Mouse (Mus musculus) cerebellum, adult (tissue): Measurements from ENCODE around the gene B3gat1.

Source experiments
- ATAC-seq: cut with Nextera tagmentation; 2 replicates; pipeline ENCODE4 v1.9.2; 2017; ENCODE audit warnings: mild to moderate bottlenecking, moderate library complexity, mixed read lengths; ENCODE audit not compliant: insufficient number of reproducible peaks, low FRiP score, low TSS enrichment

Gene B3gat1

DNA sequence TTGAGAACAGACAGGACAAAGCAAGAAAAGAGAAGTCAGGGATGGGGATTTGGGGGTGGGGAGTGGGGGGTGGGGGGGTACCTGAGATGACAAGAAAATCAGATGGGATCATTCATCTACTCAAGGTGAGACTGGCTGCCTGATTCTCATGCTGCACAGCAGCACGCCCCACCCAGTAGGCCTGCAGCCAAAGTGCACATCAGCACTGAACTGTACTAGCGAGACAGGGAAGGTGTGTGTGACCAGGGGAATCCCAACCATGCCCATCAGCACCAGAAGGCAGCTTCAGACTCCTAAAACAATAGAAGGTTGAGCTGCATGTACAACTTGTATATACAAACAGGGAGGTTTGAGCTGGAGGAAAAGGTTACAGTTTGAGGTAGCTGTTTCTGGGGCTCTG lies 42.2 kb downstream of the B3gat1 start:
- no peak for ATAC-seq

DNA sequence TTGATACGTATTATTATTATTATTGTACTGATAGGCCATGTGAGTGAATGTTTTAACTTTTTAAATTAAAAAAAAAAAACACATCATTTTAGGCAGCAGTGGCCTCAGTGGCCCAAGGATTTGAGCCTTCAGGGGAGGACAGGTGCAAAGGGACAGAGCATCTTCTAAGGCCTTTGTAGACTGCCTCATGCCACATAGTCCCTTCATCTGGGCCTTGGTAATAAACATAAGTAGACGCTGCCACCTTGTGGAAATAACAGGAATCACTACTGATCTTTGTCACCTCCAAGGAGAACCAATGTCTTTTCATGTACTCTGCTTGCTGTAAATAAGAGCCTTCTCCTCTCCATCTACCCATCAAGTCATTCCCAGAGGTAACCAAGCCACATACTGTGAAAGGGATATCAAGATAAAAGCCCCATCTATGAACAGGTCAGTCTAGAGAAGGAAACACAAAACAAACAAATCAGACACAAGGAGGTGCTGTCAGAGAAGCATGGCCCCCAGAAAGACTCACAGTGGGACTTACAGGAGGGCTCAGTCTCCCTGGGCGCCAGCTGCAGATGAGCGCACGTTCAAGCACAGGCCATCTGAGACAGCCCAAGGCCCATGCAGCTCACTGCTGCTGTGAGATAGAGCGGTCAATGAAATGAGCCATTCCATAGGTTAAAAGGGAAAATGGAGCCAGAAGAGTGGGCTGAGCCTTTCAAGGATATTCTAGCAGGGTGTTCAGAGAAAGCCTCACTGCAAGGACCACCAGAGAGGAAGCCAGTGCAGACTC lies 42.8 kb downstream of the B3gat1 start:
- 0 out of 2 replicates have a peak, but pooled peaks have one; percentile 26 for ATAC-seq

DNA sequence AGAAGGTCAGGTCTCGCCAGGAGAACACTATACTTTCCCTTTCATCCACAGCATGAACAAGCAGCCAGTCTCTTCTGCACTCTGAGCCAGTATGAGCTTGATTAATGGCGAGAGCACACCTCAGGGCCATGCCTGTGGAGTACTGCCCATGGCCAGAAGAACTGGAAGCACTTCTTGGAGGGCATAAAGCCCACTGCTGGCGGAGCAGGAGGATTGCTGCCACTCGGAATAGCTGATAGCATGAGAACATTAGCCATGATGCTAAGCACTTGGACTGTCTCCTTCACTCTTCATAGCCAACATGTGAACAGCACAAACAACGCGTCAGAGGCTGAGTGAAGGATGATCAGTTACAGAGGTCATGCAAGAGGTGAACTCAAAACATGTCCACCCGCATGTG lies 44.9 kb downstream of the B3gat1 start:
- ATAC-seq = no peak

DNA sequence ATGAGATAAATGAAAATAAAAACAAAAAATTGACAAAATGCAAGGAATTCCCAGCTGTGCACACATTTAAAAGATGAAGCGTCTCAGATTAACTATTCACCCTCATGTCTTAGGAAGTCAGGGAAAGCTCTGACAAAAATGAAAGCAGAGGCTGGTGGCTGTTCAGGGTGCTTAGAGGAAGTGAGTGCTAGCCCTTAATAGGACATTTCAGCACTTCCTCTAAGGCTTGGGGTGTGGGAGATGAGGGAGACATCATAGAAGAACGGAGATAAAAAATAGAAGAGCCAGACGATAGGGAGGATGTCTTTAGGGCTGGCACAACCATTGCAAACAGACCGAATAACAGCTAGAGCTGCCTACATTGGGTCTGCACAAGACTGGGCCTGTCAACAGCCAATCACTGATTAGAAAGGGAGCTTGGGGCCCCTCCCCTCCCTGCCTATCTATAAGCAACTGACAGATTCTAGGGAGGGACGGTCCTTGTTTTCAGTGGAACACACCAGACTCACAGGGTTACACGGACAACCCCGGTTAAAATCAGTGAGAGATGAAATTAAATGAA lies 50.0 kb downstream of the B3gat1 start:
- no peak for ATAC-seq

DNA sequence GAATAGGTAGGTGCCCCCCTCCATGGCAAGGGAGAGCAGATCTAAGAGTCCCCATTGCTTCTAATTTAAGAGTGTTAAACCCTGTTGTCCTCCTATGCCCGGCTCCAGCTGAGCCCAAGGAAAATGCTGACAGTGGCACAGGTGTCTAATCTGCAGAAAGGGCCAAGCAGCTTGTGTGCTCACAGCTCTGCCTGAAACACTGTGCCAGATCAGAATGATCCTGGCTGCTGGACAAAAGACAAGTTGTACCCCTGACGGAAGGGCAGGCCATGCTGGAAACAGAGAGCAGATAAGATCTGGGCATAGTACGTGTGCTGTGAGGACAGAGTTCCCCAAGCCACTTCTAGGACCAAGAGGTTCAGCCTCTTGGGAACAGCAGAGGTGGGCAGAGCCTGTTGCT lies 59.3 kb downstream of the B3gat1 start:
- ATAC-seq = peak; percentile 31; the same call in 1 of the 2 replicates

DNA sequence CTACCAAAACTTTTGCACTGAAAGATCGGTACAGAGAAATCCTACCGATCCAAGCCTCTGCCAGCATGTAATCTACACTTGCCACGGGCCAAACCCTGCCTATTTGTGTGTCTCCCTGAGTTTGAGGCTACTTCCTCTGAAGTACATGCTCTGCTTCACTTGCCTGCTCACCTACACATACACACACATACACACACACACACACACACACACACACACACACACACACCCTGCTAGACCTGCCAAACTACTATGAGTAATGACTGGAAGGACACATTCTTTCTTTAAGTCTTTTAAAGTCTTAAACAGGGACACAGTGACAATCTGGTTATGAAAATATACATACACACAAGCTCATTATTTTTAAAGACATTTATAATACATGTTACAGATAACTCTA lies 64.7 kb downstream of the B3gat1 start:
- ATAC-seq = no peak

DNA sequence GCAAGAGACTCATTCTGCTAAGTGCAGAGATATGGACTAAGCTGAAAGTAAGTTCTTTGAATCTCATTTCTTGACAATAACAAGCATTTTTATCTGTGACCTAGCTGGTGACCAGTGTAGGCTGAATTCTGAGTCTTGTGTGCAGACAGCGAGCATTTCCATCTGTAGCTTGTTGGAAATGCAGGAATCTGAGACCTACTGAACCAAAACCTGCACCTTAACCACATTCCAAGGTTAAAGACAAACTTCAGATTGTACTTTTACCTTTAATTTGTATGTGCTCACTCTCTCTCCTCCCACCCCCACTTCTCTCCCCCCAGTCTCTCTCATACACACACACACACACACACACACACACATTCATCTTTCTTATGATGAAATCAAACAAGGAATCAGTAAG lies 65.2 kb downstream of the B3gat1 start:
- ATAC-seq = no peak

DNA sequence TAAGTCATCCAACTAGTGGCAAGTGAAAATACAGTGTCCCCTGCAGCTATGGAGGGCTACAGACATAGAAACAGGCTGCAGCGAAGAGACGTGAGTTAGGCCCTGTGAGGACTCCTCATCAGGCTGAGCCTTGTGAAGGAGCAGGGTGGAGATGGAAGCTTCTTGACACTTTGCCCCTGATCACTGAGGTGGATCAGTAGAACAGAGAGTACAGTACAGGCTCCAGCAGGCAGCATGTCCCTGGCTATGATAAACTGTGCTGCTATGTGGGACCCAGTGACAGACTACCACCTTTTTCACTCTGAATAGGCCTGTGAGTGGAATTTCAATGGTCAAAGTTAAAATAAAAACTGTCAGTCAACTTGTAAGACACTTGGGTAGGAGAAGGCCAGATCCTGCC lies 66.8 kb downstream of the B3gat1 start:
- ATAC-seq = no peak

DNA sequence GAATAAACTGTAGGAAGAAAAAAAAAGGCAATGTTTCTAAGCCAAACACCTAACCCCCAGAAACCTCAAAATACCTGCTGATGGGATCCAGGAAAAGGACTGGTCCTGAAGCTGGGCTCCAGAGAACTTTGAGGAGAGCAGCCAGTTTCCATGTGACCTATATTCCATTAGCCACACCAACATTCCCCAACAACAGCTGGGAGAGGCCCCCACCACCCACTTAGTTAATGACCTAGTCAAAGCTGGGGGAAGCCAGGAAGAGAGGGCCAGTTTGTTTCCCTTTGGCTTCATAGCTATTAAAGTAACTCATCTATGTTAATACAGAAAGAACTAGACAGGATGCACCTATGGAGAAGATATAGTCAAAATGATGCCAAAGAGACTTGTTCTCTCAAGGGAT lies 70.8 kb downstream of the B3gat1 start:
- ATAC-seq = no peak

DNA sequence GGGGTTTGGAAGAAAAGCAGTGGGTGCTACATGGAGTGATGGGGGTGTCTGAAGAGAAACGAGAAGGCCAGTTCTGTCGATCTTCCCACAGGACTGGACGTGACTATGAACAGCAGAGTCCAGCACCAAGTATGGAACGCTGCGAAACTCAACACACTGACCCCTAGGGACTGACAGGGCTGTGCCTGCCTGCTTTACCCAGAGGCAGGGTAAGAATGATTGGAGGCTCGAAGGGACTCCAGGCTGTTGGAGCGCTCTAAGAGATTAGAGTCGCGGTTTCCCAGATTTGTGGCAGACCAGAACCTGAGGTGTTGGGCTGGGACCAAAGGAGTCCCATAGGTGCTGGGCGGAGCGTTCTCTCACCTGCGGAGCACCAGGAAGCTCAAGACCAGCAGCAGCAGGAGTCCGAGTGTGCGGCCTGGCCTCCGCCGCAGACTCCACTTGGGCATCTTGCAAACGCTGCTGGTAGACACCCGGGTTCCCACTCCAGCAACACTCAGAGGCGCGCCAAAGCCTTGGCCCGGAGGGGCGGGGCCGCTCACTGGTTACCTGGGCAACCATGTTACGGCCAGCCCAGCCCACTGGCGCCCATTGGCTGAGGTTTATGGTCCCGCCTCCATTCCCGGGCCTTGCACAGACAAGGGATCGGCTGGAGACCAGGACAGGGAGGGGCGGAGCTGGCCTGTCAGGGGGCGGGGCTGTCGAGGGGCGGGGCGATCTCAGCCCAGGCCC lies 72.6 kb downstream of the B3gat1 start, which contains the start of gene Glb1l2:
Glb1l2 (minus strand) TSS at position 534 of the 732 bp plus-strand sequence.
- ATAC-seq = peak; percentile 88

DNA sequence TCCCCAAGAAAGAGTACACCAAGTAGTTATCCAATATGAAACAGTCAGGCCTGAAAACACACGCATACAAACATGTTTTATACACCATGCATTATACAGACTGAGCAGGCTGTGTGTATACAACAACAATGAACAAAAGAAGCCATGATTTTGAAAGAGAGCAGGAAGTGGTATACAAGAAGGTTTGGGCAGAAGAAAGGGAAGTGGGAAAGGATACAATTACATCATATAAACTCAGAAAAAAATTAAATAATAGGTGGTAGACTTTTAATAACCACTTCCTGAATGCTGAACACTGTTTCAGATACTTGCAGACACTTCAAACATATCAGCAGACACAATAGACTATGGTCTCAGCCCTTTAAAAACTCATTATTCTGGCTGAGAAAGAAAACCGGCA lies 75.2 kb downstream of the B3gat1 start:
- no peak for ATAC-seq
